Mouse (Mus musculus): Measurements from ENCODE around the gene Gm5089.
"Not testable (repeated sequence)": the region's sequence is repeated elsewhere in the genome, so short reads cannot be mapped to it uniquely, and the experiment has no call there.

Gm5089 gene

DNA sequence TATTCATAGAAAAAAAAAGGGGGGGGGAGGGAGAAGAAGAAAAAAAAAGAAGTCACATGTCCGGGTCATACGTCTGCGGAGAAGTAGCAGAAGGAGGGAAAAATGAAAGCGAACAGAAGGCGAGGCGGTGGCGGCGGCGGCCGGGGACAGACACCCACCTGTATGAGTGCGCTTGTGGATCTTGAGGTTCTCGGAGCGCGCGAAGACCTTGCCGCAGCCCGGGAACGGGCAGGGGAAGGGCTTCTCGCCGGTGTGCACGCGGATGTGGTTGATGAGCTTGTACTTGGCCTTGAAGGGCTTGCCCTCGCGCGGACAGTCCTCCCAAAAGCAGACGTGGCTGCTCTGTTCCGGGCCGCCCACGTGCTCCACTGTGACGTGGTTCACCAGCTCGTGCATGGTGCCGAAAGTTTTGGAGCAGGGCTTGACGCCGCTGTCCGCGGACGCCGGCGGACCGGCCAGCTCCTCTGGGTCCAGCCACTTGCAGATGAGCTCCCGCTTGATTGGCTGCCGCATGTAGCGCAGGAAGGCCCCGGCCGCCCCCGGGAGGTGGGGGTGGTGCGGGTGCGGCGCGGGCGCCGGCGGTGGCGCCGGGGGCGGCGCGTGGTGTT lies 12.9 kb upstream of the Gm5089 start:
- DNase-seq (ENCODE audit: low spot score), result not testable (repeated sequence)

DNA sequence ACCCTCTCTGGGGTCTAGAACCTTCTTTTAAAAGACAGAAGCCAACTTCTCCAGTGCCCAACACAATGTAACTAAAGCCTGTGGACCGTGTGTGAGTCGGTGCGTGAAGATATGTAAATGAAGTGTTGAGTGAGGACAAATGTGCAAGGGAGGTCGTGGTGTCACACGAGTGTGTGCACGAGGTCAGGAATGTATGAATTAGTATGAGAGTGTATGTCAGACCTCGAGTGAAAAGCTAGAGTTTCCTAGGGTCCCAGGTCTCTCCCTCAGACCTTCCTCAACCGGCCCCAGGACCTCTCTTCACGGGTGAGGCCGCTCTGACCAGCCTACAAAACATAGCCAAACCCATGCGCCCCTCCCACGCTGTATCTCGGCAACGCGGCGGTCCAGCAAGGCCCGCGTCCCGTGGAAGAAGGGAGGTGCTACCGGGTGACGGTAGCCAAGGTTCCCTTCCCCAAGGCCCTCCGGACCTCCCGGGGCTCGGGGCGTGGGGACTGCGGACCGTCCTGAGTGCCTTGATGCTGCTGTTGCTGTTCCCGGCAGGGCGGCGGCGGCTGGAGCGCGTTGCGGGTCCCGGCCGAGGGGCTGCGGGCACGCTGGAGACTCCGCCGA lies 12.3 kb upstream of the Gm5089 start:
- no peak for DNase-seq (ENCODE audit: low spot score)

DNA sequence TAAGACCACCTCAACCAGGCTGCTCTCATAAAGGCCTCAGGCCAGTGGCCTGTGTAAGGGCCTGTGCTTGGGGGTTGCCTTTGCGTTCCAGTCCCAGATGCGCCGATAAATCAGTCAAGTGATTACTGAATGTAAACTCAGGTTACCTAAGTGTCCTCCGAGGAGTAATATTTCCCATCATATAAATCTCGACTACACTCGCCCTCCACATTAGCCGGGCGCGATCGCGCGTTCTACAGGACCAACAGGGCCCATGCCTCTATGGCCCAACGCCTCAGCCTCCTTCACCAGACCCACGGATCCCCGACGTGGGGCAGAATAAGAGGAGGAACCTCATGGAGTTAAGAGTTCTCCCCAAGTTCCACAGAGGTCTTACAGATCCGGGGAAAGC lies 11.8 kb upstream of the Gm5089 start:
- no peak for DNase-seq (ENCODE audit: low spot score)

DNA sequence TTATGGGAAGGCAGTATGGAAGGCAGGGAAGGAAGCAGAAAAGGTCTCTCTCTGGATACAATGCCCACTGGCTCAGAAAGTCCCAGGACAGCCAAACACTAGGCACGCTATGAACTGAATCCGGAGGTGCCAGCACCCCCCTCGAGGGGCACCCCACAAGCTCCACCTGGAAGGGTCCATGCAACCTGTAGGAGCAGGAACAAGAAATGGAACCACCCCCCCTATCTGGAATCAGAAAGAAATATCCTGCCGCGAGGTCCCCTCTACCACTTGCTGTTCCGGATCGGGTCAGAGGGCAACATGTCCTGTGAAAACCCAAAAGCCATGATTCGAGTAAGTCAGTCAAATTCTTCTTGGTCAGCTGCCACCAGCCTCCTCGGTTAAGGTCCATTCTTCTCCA lies 11.1 kb upstream of the Gm5089 start:
- DNase-seq (ENCODE audit: low spot score), result no peak

DNA sequence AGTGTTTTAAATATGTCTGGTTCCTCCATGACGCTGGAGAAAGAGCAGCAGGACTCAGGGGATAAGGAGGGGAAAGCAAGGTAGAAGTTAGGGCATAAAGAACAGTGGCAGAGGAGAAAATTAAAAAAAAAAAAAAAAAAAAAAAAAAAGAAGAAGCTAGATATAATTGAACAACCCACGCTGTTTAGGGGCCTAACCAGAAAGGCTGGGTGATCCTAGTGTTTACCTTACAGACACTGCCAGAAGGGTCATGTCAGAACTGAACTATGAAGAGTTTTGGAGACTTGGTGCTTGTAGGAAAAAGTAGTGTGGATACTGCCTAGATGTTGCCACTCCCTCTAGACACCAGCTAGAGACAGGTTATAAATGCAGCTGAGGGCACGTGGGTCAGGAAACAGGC lies 10.6 kb upstream of the Gm5089 start:
- no peak for DNase-seq (ENCODE audit: low spot score)

DNA sequence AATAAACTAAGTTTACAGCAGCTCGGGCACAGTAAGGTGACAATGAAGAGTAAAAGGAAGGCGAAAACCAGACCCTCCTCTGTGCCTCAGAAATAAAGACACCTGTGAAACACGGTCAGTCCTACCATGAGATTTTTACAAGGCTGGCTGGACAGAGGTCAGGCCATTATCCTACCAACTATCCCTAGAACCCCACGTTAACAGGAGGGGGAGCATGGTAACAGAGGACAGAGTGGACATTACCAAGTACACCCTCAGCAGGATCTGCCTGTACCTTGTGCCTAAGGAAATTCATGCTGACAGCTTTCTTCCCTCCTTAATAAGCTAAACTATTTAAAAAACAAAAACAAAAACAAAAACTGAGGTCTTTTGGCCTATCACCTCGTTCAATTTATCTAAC lies 9.3 kb upstream of the Gm5089 start:
- no peak for DNase-seq (ENCODE audit: low spot score)

DNA sequence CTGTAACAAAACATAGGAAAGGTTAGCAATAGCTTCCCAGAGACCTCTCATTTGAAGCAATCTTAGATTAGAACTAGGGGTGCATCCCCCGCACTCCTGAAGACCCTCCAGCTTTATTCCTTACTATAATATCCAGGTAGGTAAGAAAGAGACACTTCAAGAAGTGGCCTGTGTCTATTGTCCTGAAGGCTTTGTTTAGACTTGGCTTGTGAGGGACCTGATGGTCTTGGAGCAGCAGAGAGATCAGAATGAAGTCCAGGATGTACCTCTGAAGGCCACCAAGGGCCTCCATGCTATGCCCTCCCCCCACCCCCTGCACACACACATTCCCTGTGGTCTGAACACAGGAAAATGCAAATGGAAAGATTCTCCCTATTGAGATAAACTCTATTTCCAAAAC lies 8.9 kb upstream of the Gm5089 start:
- no peak for DNase-seq (ENCODE audit: low spot score)

DNA sequence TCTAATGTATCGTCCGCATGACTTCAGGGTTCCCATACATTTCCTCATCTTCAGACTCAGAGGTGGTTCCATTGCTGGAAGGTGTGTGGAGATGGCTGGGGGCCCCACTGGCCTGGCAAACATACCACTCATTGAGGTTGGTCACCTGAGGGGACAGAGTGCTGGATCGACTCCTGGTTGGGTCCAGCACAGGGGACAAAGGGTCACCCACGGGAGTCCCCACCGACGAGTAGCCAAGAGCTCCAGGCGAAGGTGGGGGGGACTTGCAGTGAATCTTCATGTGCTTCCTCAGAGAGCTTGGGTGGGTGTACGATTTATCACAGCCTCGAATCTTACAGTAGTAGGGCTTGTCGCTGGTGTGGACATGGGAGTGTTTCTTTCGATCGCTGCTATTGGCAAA lies 8.4 kb upstream of the Gm5089 start:
- DNase-seq (ENCODE audit: low spot score), result not testable (repeated sequence)

DNA sequence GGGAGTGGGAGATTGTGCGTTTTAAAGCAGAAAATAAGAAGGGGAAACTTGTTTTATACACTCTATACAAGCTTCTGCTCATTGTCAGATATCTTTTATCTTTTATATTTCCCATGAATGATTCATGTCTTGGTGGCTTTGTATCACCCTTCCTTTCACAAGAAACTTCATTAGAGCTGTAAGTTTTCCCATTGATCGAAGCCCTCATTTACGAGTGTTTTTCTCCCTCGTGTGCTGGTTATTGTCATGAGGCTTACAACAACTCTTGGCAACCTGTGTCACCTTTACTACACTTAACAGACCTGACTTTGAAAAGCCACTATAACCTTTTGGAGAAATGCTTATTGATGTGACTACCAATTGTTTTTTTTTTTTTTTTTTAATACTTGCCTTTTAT lies 4.6 kb upstream of the Gm5089 start:
- DNase-seq (ENCODE audit: low spot score), result no peak

DNA sequence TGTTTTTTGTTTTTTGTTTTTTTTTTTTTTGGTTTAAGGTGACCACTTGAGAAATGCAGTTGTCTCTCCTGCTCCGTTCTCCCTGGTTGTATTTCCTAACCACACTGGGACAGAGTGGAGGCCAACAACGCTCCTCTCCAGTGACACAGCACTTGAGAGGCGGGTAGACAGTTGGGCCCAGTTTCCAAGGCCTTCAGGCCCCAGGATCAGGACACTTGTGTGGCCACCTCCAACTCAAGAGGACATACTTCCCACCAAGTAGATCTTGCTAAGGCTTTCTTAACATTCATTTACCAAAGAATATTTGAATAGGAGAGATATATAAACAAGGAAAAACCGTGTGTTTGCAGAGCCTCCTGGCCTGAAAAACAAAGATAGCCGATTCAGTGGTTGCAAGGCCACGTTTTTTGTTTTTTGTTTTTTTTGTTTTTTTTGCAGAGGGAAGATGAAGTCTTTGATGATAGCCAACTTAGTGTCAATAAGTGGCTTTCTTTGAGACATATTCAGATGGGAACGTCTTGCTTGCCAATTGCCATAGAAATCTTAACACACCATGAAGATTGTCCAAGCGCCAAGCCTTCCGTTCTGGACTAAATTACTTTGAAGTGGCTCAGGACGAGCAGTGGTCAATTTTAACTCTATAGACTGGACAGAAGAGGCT lies 4.1 kb upstream of the Gm5089 start:
- DNase-seq (ENCODE audit: low spot score), result no peak

DNA sequence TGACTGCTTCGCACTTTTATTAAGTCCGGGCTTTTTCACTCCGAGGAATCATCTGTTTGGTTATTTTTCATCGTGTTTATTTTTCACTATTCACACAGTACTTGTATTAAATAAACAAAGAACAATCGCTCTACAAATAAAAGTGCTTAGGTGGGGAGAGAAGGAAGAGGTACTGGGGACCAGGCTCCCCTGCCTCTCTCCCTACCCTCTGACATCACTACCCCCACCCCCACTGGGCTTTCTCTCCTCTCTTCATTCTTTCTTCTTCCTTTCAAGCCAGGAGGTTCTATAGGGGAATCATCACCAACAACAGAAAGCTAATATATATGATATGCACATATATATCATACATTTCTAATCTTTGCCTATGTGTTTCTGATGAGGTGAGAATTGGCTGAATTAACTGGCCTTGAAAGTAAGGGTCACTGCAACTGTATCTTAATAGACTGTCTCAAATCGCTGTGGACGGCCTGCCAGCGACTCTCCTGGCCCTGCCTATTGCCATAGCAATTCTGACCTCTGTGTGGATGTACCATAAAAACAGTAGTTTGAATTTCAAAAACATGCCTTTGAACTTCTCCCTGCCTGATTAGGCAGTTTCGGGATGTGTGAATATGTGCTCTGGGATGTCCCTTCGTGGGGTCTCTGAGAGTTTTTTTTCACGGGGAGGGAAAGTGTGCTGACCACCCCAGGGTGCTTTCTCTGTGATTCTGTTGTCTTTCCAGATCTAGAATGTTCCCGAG lies 3.3 kb upstream of the Gm5089 start:
- no peak for DNase-seq (ENCODE audit: low spot score)

DNA sequence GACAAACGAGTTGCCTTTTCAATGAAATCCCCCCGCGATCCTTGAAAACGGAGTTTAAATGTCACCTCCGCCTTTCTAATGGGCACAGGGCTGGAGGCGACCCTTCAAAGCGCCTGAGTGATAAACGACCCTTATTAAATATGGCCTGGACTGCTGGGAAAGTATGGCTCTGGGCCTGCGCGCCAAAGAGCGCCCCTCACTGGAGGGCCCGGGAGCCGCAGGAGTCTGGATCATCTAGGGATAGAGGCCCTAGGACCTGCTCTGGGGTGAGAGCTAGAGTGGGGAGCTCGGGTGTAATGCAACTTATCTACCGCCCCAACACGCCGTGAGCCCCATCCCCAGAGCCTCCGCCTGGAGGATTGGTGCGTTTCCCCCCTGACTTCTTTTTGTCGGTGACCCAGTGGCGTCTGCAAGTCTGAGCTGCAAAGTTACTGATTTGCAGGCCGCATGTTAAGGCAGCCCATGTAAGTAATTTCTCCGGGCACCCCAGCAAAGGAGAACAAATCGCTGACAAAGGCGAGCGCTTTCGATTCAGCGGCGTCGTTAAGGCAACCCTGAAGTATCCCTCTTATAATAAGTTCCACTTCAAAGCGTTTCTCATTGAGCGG lies 2.6 kb upstream of the Gm5089 start:
- DNase-seq (ENCODE audit: low spot score), result peak; percentile 42

DNA sequence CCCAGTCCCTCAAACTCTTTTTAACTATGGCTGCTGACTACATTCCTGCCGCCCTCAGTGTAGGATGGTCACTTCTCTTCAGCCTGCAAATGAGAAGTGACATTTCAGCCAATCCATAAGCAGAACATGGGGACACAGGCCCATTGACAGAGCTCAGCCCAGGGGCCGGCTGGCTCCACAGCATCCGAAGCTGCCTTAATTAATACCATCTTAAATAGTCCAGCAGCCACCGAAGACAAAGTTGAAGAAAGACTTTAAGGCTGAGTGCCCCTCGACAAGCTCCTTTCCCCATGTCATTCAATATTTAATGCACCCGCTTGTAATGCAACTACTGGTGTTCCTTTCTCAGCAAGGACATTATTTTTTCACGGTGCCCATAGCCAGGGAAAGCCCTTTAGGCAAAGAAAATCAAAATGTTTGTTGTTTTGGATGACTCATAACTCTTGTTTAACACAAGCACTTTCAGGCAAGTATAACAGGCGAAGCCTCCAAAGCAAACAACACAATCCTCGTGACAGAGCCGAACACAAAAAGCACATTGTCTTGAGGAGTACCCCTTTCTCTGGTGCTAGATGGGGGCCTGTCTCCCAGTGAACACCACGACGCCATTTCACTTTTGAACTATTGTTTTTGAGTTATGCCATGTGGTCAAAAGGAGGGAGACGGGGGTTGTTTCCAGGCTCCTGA lies 1.9 kb upstream of the Gm5089 start:
- DNase-seq (ENCODE audit: low spot score), result no peak

DNA sequence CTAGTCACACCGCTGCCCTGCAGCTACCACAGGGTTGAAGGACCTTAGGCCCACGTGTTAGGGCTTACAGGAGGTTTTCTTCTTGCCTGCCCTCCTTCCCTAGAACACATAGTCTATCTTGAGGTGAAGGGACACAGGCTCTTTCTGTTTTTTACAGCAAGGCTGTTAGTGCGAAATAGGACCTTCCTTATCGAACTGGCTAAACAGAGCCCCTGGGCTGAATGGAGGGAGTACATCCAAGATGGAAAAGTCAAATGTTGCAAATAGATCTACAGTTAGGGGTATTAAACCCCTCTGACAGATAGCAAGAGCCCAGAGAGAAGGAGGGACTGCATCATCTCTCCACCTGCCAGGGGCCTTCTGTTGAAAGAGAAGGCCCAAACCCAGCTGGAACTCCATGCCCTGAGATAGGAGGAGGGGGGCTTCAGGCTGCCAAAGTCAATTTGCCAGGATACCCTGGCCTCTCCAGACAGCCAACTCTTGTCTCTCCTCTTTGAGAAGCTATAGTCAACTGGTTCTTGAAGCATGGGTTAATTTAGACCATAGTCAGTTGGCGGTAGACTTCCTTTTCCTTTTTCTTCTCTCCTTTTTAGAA lies 733 bp upstream of the Gm5089 start:
- no peak for DNase-seq (ENCODE audit: low spot score)

DNA sequence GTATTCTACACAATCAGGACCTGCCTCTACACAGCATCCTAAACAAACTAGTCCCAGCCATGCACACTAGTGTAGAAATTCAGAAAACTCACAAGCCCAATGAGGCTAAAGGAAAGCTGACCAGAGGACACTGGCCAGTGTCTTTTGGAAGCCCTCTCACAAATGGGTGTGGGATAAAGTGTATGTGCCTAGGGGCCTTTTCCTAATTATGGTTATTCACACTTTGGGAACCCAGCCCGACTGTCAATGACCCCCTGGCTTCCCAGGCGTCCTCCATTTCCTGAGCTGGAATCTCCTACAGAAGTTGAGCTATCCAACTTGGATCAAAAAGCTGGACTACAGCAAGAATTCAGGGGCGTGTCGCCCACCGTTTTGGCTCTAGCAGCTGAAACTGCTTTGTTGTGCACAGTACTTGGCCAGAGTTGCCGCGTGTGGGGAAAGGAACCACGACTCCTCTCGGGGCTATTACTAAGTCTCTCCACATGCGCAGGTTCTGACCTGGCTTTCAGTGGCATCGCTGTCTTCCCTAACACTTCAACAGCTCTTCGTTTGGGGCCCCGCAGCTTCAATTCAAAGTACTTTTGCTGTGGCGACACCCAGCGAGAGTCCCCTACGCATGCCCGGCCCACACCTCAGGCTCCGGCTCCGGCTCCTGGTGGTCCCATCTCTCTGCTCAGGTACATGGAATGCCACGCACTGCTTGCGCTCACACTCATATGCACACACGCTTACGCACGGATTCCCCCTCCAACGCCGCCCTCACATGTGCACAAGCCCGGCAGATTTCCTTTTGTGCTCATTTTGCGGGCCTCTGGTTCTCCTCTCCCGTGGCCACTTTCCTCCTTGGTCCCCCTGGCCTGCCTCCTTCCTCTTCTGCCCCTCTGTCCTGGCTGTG lies 1.1 kb downstream of the Gm5089 start:
- no peak for DNase-seq (ENCODE audit: low spot score)

DNA sequence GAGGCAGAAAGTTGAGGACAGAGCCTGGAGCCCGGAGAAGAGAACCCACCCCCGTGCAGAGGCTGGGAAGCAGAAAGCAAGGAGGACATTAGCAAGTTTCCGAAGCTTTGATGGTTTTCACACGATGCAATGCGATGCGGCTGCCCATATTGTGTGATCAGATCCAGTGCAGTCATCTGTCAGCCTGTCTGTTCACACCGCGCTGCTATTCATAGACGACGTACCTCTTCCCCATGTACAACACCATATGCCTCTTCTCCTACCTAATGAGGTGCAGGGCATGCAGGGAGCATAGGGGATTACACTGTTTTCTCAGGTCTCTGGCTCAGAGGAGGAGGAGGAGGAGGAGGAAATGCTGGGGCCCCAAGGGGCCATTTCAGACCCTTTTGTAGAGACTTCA lies 14.1 kb downstream of the Gm5089 start:
- DNase-seq (ENCODE audit: low spot score), result no peak

DNA sequence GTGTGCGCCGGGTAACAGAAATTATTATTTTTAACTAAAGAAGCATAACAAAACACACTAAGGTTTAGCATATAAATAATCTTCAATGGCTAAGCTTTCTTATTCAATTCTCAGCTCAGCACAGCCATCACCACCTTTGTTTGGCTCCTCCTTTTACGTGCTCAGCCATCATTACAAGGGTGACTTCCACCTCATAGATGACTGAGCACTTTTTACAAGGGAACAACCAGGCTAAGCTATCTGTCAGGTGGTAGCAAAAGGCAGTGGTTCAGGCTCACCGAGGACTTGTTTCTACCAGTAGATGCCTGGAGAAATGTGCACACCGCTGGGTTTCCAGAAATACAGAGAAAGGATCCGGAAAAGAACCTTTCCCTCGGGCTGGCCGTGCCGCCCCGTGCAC lies 16.9 kb downstream of the Gm5089 start:
- no peak for DNase-seq (ENCODE audit: low spot score)

DNA sequence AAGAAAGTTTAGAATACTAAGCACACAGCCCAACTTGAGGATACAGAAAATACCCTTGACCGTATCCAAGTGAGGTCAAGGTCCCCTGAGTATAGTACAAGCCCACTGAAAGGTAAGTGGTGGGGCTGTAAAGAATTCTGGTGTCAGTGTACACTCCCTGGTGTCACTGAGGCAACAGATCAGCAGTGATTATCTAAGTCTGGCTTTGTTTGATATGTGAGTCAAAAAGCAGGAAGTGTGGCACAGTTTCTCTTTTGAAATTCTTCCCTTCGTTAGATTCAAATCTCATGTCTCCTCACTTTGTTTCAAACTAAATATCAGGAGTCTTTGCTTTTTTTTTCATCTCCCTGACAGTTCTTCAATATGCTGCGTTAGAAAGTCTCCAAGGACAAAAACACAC lies 18.4 kb downstream of the Gm5089 start:
- no peak for DNase-seq (ENCODE audit: low spot score)

DNA sequence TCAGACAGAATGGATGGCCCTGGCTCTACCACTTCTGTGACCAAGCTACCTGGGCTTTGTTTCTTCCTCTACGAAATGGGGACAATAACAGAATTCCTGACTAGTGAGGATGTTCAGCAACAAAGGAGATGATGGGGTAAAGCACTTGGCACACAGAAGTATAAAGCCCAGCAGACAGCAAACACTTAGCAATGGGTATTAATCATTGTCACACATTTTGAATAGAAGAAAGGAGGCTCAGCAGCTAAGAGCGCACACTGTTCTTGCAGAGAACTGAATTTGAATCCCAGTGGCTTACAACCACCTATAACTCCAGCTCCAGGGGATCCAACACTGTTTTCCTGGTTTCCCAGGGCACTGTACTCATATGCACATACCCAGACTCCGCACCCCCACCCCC lies 23.3 kb downstream of the Gm5089 start:
- no peak for DNase-seq (ENCODE audit: low spot score)

DNA sequence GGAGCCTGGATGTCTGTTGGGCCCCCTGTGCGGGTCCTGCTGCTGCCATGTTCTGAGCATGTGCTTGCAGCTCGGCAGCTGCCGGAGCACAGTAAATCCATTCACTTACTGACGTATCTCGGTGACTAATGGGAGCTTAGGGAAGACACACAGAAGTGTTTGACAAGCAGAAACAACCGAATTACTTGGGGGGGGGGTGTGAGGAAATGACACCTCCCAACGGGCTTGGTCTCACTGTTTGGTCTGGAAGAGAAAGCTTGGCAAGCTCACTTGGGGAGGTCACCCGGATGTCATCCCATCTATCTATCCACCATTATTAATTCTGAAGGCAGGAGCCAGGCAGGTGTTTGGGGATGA lies 23.7 kb downstream of the Gm5089 start:
- no peak for DNase-seq (ENCODE audit: low spot score)

All from lung, postnatal 25 days (tissue).